Mouse (Mus musculus) frontal cortex, postnatal 10 days (tissue): ENCODE measurements around the gene Cep63.

ENCODE experiments used
- DNase-seq, 2 experiments: peaks; one replicate each; pipeline ENCODE4 v3.0.0; 2022; ENCODE audit warnings: low spot score in 2 of 2, mixed read lengths in 1 of 2

Gene Cep63

DNA sequence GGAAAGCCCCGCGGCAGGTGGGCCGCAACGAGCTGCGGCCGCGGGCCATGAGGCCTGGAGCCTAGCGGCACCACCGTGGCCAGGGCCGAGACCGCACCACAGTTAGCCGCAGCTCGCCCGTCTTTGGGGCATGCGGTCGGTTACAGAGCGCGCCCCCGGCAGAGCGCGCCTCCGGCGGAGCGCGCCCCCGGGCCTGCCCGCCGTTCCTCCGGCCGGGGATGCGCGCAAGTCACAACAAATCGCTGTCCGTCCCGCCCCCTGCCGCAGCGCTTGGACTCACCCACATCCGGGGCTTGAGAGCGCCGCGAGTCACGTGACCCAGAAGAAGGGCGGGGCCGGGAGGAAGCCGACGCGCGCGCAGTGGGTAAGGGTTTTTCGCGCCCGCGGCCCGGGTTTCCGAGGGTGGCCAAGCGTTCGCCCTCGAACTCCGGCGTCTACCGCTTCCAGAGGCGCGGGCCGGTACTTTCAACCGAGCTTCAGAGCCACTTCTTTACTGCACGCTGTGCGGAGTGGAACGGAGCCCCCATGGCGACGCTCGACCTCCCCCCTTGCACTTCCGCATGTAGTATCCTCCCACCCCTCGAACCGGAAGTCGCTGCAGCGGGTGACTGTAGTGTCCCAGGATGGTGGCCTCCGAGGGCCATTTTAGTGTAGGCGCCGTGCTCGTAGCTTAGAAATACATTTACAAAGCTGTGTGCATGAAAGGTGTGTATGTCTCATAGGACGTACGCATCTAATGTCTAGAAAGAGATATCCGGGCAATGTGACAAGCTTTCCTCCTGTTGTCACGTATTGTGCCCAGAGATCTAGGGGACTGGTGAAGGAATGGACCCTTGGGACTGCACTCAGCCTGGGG is at the start of gene Cep63, which contains the start of gene Anapc13:
TSS of gene Cep63 (minus strand) at position 552 of the 856 bp plus-strand sequence.
TSS of gene Anapc13 (plus strand) at position 314 of the 856 bp plus-strand sequence.
- peak; percentile 94 to 98 for DNase-seq

DNA sequence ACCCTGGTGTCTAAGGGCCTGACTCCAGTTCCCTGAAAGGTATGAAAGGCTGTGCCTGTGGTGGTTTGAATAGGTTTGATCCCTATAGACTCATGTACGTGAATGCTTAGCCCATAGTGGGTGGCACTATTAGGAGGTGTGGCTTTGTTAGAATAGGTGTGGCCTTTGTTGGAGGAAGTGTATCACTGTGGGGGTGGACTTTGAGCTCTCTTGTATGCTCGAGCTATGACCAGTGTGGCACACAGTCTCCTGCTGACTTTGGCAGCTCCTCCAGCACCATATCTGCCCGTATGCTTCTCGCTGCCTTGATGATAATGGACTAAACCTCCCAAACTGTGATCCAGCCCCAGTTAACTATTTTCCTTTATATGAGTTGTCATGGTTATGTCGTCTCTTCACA is 49.6 kb upstream of the Cep63 start:
- DNase-seq, result no peak

DNA sequence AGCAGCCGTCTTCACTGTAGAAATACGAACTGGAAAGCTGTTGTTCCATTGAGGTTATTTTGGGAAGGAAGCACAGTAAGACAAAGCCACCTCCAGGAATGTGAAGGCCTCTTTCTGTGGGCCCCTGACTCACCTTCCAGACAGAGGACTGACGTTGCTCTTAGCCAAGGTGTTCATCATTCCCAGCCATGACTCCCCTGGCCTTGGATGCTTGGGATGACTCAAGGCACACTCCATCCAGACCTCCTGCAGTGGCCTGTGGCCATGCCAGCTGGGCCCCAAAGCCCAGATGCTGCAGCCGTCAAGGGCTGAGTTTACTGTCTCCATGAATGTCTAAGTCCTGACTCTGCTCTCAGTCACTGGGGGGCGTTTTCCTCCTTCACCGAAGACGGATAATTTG is 47.0 kb upstream of the Cep63 start:
- no peak for DNase-seq

DNA sequence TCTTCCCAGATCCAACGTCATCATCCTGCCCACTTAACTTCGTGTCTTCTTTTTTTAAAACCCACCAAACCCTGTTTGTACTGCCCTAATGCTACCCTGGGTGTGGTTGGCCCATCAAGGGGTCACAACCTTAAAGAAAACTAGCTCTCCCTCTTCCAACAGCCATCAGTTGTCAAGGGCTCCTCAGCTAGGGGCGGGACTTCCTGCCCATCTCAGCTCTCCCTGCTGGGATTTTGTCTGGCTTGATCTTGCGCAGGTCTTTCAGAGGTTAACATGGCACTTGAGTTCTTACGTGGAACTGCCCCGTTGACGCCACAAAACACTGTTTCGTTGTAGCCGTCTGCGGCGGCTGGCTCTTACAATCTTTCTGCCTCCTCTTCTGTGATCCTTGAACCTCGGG is 42.6 kb upstream of the Cep63 start:
- DNase-seq, result no peak

DNA sequence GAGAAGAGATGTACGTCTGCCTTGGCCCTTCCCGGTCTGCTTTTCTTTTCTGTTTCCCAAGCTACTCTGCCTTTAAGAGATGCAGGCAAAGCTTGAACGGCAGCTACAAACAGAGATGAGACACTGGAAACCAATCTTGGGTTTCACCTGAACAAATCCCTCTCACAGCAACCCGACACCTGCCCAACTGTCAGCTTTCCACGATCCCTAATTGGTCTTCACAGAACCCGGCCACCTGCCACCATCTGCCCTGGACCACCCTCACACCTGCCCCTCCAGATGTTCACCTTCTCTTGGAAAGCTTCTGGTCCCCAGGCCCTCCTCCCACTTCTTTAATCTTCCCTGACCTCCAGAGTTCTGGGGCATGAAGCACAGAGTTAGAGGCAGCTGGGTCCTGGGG is 41.8 kb upstream of the Cep63 start:
- no peak for DNase-seq

DNA sequence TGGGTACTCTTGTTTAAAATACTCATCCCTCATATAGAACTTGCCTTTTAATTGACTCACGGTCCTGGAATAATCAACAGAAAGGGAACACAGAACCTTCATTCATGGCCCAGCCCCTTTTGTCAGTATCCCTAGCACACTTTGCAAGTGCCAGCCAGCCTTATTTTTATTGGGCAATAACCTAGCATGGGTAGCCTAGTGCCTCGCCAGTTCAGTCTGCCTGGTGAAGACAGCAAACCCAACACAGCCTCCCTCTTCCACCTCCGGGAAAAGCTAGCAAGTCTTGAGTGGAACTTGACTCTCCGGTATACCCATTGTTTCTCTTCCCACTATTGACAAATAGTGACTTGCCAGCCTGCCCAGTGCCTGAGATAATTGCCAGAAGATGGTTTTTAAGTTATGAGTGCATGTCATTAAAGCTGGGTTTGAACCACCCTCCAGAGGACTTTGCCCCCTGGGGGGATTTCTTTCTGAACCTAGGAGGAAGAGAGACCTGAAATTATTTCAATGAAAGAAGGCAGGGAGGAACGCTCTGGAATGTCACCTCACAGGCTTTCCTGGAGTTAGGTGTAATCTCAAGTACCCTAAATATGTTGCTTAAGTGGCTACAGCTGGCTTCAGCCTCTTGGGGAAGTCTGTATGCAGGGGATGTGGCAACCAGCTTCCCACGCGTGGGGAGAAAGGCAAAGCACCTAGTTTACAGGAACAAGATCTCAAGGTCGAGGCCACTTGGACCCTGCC is 30.2 kb upstream of the Cep63 start:
- DNase-seq, result no peak

DNA sequence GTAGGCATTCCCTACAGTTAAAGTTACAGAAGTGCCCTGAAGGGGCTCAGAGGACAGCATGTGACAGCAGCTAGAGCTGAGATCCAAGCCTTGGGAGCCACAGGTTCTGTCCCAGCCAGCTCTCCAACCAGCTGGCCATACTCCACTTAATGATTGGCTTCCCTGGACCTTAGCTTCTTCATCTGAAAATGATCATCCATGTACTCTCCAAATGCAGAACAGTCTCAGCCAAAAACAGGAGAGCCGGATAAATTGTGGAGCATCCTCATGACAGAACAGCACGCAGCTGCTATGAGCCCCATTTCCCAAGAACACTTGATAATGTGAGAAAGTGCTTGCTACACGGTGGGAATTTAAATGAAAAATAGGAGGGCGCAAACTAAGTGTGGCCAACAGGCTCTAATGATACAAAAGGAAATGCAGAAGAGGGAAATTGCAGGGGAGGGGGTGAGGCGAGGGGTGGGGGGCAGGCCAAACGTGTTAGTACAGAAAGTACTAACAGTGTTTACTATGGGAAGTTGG is 24.9 kb upstream of the Cep63 start:
- DNase-seq, result no peak

DNA sequence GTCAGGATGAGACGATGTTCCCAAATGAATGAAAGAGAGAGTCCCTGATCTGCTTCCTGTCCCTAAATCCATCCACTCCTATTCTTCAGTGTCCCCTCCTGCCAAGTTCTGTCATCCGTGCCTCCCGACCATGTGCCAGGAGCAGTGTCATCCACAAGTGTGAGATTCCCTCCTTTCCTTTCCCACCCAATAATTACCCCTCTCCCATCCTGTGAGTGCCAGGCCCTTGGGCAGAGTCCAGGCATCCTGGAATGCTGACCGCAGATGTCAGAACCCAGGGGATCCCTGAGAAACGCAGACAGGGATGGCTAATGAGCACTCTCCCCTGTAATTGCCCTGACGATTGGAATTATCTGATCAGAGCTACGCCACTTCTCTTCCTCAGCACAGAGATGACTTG is 24.3 kb upstream of the Cep63 start:
- DNase-seq, result no peak

DNA sequence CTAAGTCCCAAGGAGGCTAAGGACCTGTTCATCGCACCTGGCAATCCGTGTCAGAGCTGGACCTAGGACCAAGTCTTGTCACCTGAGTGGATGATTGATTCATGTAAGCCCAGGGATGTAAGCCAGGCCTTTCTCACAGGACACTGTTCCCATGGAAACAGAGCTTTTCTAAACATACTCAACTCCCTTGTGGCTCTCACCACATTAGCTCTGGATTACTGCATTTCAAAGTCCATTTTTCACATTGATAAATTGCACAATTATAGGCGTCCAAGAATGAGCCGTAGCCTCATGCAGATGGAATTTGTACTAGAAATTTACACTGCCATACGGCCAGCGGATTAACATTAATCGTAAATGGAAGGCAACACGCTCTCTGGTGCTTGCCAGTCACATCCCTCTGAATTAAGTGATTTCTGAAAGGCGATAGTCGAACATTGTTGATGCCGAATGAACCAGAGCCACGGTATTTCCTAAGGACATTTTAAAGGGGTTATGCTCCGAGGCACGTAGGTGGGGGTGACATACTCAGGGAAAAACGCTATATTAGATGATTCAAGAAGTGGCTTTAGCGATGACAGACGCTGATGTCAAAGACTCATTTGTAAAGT is 23.7 kb upstream of the Cep63 start:
- DNase-seq, result no peak

DNA sequence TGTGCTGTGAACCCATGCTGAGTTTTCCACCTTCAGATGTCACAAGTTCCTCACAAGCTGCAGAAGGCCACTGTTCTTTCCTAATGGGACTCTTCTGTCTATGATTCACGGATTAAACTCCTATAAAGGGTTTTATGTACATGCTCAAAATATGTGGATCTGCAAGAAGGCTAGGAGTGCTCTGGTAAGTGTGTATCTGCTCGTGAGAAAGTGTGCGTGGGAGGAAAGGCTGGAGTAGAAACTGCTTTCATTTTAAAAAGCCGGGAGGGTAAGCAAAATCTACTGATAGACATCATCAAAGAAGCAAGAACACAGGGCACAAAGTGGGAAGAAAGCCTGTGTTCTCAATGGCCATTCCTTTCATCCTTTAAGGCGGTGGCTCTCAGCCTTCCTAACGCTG is 20.7 kb upstream of the Cep63 start:
- no peak for DNase-seq

DNA sequence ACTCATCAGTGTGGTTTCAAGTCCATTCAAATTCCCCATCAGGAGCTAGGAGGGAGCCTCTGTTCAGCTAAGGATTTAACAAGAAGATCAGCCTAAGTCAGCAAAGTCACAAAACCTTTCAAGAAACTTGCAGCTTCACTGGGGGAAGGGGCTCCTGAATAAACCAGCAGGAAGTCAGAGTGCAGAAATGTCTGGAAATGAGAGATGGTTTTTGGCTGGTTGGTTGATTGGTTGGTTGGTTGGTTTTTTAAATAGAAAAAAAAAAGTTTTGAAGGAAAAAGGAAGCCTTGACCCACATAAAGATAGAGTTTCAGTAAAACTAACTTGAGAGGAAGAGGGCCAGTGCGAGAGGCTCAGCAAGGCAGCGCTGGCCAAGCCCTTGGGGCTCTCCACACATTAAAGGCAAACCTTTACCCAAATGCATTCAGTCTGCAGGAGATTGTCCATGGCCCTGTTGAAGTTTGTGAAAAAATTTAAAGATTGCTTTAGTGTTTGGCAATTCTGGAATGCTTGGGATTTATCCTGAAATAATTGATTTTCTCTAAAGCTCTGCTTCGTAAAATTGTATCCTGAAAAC is 18.9 kb upstream of the Cep63 start:
- no peak for DNase-seq

DNA sequence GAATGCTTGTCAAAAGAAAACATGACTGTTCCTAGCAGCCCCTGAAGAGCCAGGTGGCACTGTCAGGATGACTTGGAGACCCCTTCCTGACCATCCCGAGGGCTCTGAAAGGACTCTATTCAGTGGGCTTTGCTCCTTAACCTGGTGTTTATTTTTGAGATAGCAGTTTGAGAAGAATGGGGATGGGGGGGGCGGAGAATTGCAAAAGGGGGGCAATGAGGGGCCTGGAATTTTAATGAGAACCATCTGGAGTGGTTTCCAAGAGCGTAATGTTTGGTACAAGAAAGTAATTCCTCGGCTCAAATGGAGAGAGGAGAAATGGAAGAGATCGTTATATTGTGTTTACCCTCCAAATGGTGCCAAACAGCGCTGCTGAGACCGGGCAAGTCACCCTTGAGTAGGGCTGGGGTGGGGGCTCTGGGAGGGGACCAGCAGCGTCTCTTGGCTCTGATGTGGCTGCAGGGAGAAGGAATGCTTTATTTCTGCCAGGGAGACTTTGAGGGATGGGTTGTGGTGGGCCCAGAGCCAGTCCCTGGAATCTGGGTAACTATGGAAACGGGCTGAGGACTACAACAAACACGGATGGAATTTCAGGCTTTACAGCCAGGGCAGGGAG is 17.3 kb upstream of the Cep63 start:
- DNase-seq, result peak; percentile 47

DNA sequence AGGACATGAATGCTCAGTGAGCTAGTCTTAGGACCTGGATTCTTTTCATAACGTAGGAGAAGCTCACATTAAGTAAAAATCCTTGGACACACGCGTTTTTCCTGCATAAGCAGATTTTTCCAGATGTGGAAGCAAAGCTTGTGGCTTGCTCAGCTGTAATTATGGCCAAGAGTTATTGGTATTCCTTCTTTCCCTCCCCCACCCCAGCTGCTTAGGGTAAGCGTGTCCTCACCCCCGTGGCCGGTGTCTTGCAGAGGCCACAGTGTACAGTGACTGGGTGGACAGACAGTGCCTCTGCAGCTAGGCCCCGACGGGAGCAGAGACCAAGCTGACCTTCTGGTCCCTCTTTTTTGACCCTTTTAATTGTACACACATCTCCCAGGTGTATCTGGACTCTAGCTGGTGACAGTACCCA is 16.7 kb upstream of the Cep63 start:
- DNase-seq, result no peak

DNA sequence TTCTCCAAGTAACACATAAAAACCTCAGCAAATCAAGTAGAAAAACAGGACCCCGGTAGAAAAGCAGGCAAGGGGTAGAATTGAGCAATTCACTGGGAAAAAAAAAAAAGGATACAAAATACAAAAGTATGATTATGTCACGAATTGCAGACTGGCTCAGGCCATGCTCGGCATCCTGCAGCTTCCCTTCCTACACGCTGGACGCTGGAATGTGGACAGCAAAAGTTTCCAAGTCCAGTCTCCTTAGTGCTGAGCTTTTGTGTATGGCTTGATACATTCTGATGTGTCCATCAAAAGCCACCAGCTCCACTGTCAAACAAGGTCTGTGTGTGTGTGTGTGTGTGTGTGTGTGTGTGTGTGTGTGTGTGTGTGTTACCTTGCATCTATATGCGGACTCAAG is 15.2 kb upstream of the Cep63 start:
- no peak for DNase-seq

DNA sequence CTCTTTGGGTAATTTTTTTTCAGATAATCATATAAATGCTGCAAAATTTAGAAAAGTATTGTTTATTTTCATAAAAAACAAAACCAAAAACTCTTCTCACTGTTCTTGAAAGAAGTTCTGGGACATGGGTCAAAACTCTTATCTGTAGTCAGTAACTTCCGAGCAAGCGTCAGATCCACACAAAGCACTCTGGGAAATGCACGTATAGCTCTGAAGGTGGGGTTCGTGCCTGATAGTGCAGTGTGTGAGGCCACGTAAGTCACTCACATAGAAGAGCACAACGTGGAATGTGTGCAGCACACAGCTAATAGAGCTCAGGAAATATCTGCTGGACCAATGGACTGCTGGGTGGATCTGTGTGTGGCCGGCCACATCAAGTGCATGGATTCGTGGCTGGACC is 13.2 kb upstream of the Cep63 start:
- no peak for DNase-seq

DNA sequence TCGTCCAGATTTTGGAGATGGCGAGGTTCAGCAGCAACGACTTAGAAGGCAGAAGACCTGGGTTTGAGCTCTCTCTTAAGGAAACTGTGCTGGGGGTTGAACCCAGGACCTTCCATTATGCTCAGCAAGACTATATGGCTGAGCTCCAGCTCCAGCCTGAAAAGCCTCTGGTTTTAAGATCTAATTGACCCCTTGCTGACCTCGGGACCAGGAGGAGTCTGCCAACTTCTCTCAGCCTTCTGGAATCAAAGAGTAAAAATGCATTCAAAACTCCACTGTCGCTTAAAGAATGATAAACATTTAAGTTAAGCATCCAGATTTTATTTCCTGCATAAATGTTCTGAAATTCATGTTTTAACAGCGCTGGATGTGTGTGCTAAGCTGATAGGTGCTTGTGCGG is 12.6 kb upstream of the Cep63 start:
- DNase-seq, result no peak

DNA sequence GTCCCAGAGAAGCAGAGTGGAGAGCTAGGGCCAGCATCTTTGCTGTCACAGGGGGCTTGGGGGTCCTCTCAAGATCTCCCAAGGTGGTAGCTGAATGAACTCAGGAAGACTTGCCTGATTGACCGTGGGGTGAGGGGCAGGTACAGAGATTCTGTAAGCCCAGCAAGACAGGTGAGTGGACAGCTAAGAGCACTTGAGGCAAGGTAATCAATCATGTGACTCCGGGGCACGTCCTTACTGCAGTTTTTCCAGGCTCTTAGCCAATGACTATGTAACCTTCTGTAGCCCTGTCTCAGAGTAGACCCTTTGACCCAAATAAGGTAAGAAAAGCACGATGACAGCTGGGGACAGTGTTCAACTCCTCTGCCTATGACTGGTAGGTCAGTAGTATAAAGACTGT is 10.8 kb upstream of the Cep63 start:
- DNase-seq, result no peak

DNA sequence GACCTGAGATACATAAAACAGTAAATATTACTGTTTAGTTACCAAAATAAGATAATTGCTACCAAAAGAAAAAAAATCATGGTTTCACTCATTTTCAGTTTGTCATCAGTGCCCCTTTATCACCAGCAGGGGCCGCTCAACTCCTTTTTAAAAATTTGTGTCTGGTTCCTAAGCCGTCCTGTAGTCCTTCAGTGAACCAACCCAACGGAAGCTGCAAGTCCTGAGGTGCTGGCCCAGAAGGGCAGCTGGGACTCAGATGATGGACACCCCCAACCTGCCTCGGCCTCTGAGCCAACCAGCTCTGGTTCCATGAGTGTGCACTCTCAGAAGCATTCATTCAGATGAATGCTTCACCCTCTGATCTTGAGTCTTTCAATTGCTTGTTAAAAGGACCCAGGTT is 10.2 kb upstream of the Cep63 start:
- peak in 1 of 2 experiments; percentile 48 for DNase-seq

DNA sequence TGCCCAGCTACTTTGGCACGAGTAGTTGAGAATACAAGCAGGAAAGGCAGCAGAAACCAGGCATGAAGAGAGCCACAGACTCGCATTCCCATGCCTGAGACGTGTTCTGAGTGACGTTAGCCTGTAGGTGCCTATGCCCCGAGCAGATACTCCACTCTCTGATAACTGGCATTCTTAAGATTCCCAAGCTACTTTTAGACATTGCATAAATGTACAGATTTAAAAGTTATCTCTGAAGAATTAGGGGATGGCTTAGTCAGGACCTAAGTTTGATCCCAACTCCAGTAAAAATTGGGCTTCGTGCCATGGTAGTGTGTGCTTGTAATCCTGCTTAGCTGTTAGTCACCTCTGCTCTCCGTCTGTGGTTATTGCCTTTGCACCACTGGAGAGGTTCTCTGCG is 8.1 kb upstream of the Cep63 start:
- no peak for DNase-seq

DNA sequence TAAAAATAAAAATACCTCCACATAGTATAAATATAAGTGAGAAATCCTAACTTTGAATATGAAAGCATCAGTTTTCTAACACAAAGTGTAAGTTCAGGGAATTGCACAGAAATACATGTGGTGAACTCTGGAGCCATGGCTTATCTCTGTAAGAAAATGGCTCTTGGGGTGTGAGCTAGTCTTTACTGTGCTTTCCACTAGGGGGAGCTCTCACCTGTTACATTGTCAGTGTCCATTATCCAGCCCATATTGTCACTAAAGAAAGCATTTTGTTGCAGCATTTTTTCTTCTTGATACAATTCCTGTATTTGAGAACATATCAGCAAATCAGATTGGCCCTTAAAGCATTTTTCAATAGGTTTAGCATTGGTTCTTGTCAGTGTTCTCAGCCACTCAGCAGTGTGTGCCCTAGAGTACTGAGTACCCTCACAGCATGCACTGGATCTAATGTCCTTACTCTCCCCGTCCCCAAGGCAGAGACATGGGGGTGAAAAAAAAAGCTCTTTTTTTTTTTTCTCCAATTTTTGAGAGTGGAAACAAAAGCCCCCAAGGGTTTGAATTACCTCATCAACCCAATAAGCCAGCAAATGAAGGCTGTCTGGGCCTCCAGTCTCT is 6.7 kb upstream of the Cep63 start:
- no peak for DNase-seq

DNA sequence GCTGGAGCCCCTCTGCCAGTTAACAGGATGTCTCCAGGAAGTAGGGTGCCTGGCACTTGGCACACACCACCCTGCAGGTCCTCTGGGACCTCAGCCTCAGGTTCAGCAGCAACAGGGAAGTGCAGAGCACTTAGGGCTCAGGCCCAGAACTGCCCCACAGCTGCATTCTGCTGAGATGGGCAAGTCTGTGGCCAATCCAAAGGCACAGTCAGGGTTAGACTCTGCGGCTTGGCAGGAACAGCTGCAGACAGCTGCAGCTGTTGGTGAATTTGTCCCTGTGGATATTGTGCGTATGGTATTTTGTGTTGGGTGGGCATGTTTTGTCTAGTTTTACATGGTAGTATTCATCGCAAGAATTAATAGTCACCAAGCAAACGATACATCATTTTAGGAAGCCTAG is 5.8 kb upstream of the Cep63 start:
- DNase-seq, result no peak
